Comparison of ENCODE assay signal across 29 mouse cellular contexts in the genomic region with DNA sequence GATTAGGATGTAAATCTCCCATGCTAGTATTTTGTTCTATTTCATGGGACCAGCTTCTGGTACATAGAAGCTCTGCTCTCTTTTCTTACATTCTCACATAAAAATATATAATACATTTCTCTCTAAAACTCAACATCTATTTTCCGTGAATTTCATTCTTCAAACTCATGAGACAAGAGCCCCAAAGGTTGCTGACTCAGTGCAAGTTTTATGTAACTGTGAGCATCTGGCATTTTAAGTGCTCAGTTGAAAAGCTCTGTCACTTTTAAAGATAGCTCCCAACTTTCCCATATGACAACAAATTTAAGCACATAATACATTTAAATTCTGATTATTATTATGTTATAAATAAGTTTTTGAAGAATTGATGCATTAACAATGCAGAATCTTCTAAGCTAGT.
DNase-seq lines count a peak whose midpoint lies in the region; ATAC-seq lines count a peak whose summit lies in the region.
"Had no signal": no experiment of that assay in that cellular context is flagged by ENCODE, and none has a peak within 500 bp of the region (broad histone marks: within the 10 kb centered on the region; RNA-seq: fewer than 3 reads in every experiment).

No protein-coding gene starts in this region.

- no peak overlapping the region for H3K27ac ChIP-seq in hindbrain, embryonic 12.5 days
- H3K27ac ChIP-seq: embryonic facial prominence, embryonic 13.5 days; embryonic facial prominence, embryonic 15.5 days; forebrain, embryonic 10.5 days; forebrain, embryonic 12.5 days had no signal

- no peak for DNase-seq in frontal cortex, postnatal 10 days (ENCODE audit: low spot score in 2 of 2)
- DNase-seq in right cerebral cortex, adult 18-20 months: peak; percentile 35
- no peak for DNase-seq in right cerebral cortex, postnatal 14 days
- peak; percentile 72 for DNase-seq in brain, adult 2 months (ENCODE audit: low read depth, low spot score)
- DNase-seq: adrenal gland, adult 8-10 months; adrenal gland, postnatal 14 days; adrenal gland, postnatal 36 days; B cell, adult 2 months; cerebellum, adult 11 months; cerebellum, adult 18-20 months; cerebellum, adult 8-10 months; cerebellum, adult 9-11 months; cerebellum, postnatal 14 days; cerebellum, postnatal 36 days; embryo, embryonic 11 days had no signal

- 78% methylated on average over 1 of the region's 1 CpGs for WGBS in hindbrain, embryonic 12.5 days

- no peaks in the 10 kb centered on the region for H3K4me1 ChIP-seq in hindbrain, embryonic 12.5 days
- H3K4me1 ChIP-seq: embryonic facial prominence, embryonic 13.5 days; embryonic facial prominence, embryonic 15.5 days; forebrain, embryonic 10.5 days; forebrain, embryonic 12.5 days had no signal

- no peak overlapping the region for H3K4me2 ChIP-seq in hindbrain, embryonic 12.5 days (replicated peaks)
- H3K4me2 ChIP-seq: embryonic facial prominence, embryonic 13.5 days; embryonic facial prominence, embryonic 15.5 days; forebrain, embryonic 12.5 days had no signal

- H3K4me3 ChIP-seq in hindbrain, embryonic 12.5 days: no peak overlapping the region
- H3K4me3 ChIP-seq: embryonic facial prominence, embryonic 13.5 days; embryonic facial prominence, embryonic 15.5 days; erythroblast, embryonic 14.5 days; forebrain, embryonic 10.5 days; forebrain, embryonic 12.5 days had no signal

- no peak overlapping the region for H3K9ac ChIP-seq in hindbrain, embryonic 12.5 days
- H3K9ac ChIP-seq: embryonic facial prominence, embryonic 13.5 days; embryonic facial prominence, embryonic 15.5 days; forebrain, embryonic 12.5 days had no signal

- H3K9me3 ChIP-seq in hindbrain, embryonic 12.5 days (replicated peaks): no peaks in the 10 kb centered on the region
- H3K9me3 ChIP-seq: embryonic facial prominence, embryonic 13.5 days; embryonic facial prominence, embryonic 15.5 days; forebrain, embryonic 10.5 days; forebrain, embryonic 12.5 days; G1E had no signal

- ATAC-seq in frontal cortex, adult (ENCODE audit: low TSS enrichment): peak; percentile 86
- no peak for ATAC-seq in hindbrain, embryonic 12.5 days (ENCODE audit: low FRiP score)
- ATAC-seq: activated CD4-positive, CD25-positive, alpha-beta regulatory T cell, adult 4 months; CD4-positive, CD25-positive, alpha-beta regulatory T cell, adult 4 months; forebrain, embryonic 14.5 days; forebrain, embryonic 16.5 days; Patski had no signal

- no peaks in the 10 kb centered on the region for H3K36me3 ChIP-seq in hindbrain, embryonic 12.5 days
- H3K36me3 ChIP-seq: embryonic facial prominence, embryonic 13.5 days; embryonic facial prominence, embryonic 15.5 days; forebrain, embryonic 10.5 days; forebrain, embryonic 12.5 days; G1E had no signal

- no peaks in the 10 kb centered on the region for H3K27me3 ChIP-seq in hindbrain, embryonic 12.5 days
- H3K27me3 ChIP-seq: CH12.LX; embryonic facial prominence, embryonic 13.5 days; embryonic facial prominence, embryonic 15.5 days; forebrain, embryonic 12.5 days; Patski had no signal

Comparison
In these comparisons a context has a peak if more than half of its experiments do, and no peak if none do; other contexts are left out.
1. DNase-seq: peak in right cerebral cortex, adult 18-20 months (single experiment) and brain, adult 2 months (single experiment); none in frontal cortex, postnatal 10 days (0 of 2) and right cerebral cortex, postnatal 14 days (single experiment).